Mouse (Mus musculus): Measurements from ENCODE around the gene Nipal1. TPM values are rescaled to one million over a fixed set of nuclear protein-coding genes. Genes with fewer than 3 reads are reported as not detected.

Nipal1 gene
- polyA plus RNA-seq, 1 experiment from 2014 or later: 7.1 TPM

DNA sequence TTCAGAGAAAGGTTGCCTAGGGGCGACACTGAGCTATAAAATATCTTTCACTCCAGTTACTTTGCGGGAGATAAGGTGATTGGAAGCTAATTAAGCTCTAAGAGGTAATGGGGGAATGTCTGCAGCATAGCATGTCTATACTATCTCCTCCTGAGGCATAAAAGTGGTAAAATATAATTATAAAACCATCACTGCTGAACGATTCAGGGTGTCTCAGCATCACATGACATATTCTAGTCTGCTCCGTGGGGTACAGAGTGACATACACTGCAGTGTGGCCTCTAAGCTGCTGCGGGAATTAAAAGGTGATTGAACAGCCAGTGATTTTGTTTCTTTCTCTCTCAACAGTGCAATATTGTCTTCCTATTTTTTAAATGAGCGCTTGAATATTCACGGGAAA is 18.8 kb downstream of the Nipal1 start:
- Histone ChIP-seq H3K27ac (no peak overlapping the region), H3K4me1 (replicated peaks) (peaks cover 10% of the 10 kb centered on the region), H3K27me3 (no peaks in the 10 kb centered on the region), H3K9me3 (replicated peaks) (no peaks in the 10 kb centered on the region), H3K4me3 (replicated peaks) (no peak overlapping the region), H3K4me2 (no peak overlapping the region), H3K9ac (no peak overlapping the region), H3K36me3 (no peaks in the 10 kb centered on the region)
- WGBS (ENCODE audit: insufficient replicate concordance): 62% methylated on average over 7 of the region's 7 CpGs
- ATAC-seq (ENCODE audit: low read depth) (no peak), DNase-seq (no peak)

GRCm38 (mm10) chr5:72668351-72668750 is 20.8 kb downstream of the Nipal1 start:
- Histone ChIP-seq H3K36me3 (no peaks in the 10 kb centered on the region), H3K9me3 (replicated peaks) (no peaks in the 10 kb centered on the region), H3K4me1 (replicated peaks) (0 out of 2 replicates have a peak, but pooled peaks cover 7% of the 10 kb centered on the region), H3K9ac (no peak overlapping the region), H3K27ac (no peak overlapping the region), H3K4me3 (replicated peaks) (no peak overlapping the region), H3K27me3 (no peaks in the 10 kb centered on the region), H3K4me2 (no peak overlapping the region)
- DNase-seq (no peak), ATAC-seq (ENCODE audit: low read depth) (no peak)
- 65% methylated on average over 9 of the region's 9 CpGs for WGBS (ENCODE audit: insufficient replicate concordance)

DNA sequence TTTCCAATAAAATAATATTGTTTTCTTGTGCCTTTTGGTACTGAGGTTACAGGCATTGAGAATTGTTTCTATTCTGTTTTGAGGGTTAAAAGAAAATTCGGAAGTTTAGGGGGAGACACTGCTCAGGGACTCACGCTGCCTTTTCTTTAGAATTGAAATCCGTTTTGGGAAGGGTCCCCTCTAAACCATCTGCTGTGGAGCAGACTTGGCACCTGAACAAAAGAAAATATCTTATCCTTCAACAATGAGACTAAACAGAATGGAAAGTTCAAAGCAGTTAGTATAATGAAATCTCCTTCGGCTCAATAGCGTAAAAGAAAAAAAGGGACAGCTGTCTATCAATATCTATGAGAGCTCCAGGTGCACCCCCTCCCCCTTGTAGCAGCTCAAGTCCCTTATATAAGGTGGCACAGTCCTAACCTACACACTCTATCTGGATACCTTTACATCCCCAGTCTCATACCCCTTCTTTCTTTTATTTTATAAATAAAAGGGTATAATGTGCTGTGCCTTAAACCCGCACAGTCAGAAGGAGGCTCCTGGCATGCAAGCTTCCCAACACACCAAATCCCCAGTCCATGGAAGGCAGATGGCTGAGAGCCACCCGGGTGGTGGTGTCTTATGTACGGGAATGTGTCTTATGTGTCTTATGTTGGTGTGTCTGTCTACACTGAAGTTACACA is 23.6 kb downstream of the Nipal1 start:
- Histone ChIP-seq H3K9ac (no peak overlapping the region), H3K9me3 (replicated peaks) (no peaks in the 10 kb centered on the region), H3K4me2 (no peak overlapping the region), H3K27me3 (no peaks in the 10 kb centered on the region), H3K4me3 (replicated peaks) (no peak overlapping the region), H3K4me1 (replicated peaks) (no peaks in the 10 kb centered on the region), H3K36me3 (no peaks in the 10 kb centered on the region), H3K27ac (no peak overlapping the region)
- DNase-seq (no peak), ATAC-seq (ENCODE audit: low read depth) (no peak)
- WGBS (ENCODE audit: insufficient replicate concordance): 65% methylated on average over 8 of the region's 8 CpGs

- ATAC-seq (ENCODE audit: low read depth) (no peak), DNase-seq (no peak)
- Histone ChIP-seq H3K4me2 (no peak overlapping the region), H3K27me3 (no peaks in the 10 kb centered on the region), H3K9me3 (replicated peaks) (no peaks in the 10 kb centered on the region), H3K27ac (no peak overlapping the region), H3K4me1 (replicated peaks) (no peaks in the 10 kb centered on the region), H3K4me3 (replicated peaks) (no peak overlapping the region), H3K9ac (no peak overlapping the region), H3K36me3 (no peaks in the 10 kb centered on the region)
- 62% methylated on average over 9 of the region's 9 CpGs for WGBS (ENCODE audit: insufficient replicate concordance)
Measured at GRCm38 (mm10) chr5:72674994-72675542, 27.5 kb downstream of the Nipal1 start.

DNA sequence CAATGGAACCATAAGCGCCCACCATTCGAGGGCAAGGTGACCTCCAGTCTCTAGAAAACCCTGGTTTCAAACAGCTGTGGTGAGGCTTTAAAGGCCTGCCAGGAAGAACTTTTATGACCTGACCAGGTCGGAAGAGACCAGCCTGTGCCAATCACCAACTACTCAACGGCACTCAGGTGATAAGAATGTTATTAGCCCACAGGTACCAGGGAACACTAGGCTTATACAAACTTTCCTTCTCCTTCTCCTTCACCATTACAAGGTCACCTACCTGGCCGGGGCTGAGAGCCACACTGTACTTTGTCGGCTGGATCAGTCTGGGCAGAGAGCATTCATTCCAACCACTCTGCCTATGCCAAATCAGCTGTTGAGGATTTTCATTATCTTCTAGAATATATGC is 33.9 kb downstream of the Nipal1 start:
- H3K4me2 ChIP-seq: no peak overlapping the region
- DNase-seq (no peak), ATAC-seq (ENCODE audit: low read depth) (no peak)
- 56% methylated on average over 6 of the region's 6 CpGs for WGBS (ENCODE audit: insufficient replicate concordance)
- H3K4me1 ChIP-seq (replicated peaks): no peaks in the 10 kb centered on the region
- H3K27me3 ChIP-seq: no peaks in the 10 kb centered on the region
- H3K9ac ChIP-seq: no peak overlapping the region
- no peak overlapping the region for H3K4me3 ChIP-seq (replicated peaks)
- no peaks in the 10 kb centered on the region; the same call in 1 of the 2 replicates for H3K9me3 ChIP-seq (replicated peaks)
- H3K27ac ChIP-seq: no peak overlapping the region
- no peaks in the 10 kb centered on the region for H3K36me3 ChIP-seq

DNA sequence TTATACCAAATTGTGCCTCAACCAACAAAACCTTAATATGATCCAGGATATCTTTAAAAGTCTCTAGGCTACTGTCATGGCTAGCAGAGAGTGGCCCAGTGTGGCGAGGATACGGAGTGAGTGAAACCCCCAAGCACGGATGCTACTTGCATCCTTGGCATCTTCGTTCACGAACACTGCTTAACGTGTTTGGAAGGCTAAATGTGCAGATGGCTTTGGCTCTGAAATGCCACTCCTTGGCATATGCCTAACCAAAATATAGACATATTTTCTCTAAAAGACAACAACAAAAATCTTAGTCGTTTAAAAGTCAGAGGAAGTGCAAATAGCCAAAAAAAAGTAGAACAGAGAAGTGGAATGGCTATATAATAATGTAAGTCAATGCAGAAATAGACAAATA is 42.0 kb downstream of the Nipal1 start:
- no peak for ATAC-seq (ENCODE audit: low read depth)
- no peaks in the 10 kb centered on the region for H3K9me3 ChIP-seq (replicated peaks)
- no peak overlapping the region for H3K27ac ChIP-seq
- WGBS (ENCODE audit: insufficient replicate concordance): 82% methylated on average over 7 of the region's 7 CpGs
- no peaks in the 10 kb centered on the region for H3K36me3 ChIP-seq
- no peak overlapping the region for H3K4me2 ChIP-seq
- no peaks in the 10 kb centered on the region for H3K27me3 ChIP-seq
- H3K4me3 ChIP-seq (replicated peaks): no peak overlapping the region
- DNase-seq: no peak
- no peak overlapping the region for H3K9ac ChIP-seq
- no peaks in the 10 kb centered on the region for H3K4me1 ChIP-seq (replicated peaks)

DNA sequence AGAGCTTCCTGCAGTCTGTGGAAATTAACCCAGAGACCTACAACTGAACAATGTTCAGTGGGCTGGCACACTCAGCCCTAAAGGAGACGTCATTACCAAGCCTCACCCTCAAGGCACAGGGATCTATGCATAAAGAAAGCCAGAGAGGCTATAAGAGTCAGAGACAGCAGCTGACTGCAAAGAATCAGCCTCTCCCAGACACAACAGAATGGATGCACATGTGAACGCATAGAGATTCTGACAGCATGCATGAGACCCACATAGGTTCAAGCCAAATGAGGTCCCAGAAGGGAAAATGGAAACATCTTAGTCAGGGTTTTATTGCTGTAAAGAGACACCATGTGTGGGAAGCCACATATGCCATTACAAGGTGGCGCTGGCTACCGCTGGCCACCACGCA is 42.9 kb downstream of the Nipal1 start:
- H3K4me3 ChIP-seq (replicated peaks): no peak overlapping the region
- no peaks in the 10 kb centered on the region for H3K9me3 ChIP-seq (replicated peaks)
- no peak overlapping the region for H3K4me2 ChIP-seq
- no peaks in the 10 kb centered on the region for H3K4me1 ChIP-seq (replicated peaks)
- ATAC-seq (ENCODE audit: low read depth) (no peak), DNase-seq (no peak)
- 78% methylated on average over 5 of the region's 5 CpGs for WGBS (ENCODE audit: insufficient replicate concordance)
- H3K27me3 ChIP-seq: no peaks in the 10 kb centered on the region
- no peak overlapping the region for H3K9ac ChIP-seq
- no peak overlapping the region for H3K27ac ChIP-seq
- no peaks in the 10 kb centered on the region for H3K36me3 ChIP-seq

GRCm38 (mm10) chr5:72694684-72695083 is 47.1 kb downstream of the Nipal1 start:
- ATAC-seq (ENCODE audit: low read depth) (no peak), DNase-seq (no peak)
- H3K9me3 ChIP-seq (replicated peaks): no peaks in the 10 kb centered on the region
- no peak overlapping the region for H3K4me2 ChIP-seq
- 69% methylated on average over 2 of the region's 2 CpGs for WGBS (ENCODE audit: insufficient replicate concordance)
- no peaks in the 10 kb centered on the region for H3K4me1 ChIP-seq (replicated peaks)
- no peaks in the 10 kb centered on the region for H3K27me3 ChIP-seq
- H3K4me3 ChIP-seq (replicated peaks): no peak overlapping the region
- H3K27ac ChIP-seq: no peak overlapping the region
- no peak overlapping the region for H3K9ac ChIP-seq
- H3K36me3 ChIP-seq: no peaks in the 10 kb centered on the region

DNA sequence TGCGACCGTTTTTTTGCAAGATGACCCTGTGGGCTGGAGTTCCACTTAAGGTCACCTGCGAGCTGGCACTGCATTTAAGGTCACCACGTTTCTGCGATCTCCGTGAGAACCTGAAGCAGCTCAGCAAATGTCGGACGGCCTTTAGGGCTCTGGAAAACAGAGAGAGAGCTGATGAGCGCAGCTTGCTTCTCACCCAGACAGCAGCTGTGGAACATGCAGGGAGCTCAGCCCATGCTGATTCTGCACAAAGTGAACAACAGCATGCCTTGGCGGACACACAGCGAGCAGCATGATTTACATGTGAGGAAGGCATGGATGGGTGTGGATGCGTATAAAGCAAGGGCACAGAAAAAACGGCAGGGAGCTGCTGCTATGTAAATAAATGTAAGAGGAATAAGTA is 48.9 kb downstream of the Nipal1 start:
- no peaks in the 10 kb centered on the region for H3K4me1 ChIP-seq (replicated peaks)
- no peak for DNase-seq
- H3K4me2 ChIP-seq: no peak overlapping the region
- H3K27me3 ChIP-seq: no peaks in the 10 kb centered on the region
- no peaks in the 10 kb centered on the region for H3K36me3 ChIP-seq
- 62% methylated on average over 13 of the region's 13 CpGs for WGBS (ENCODE audit: insufficient replicate concordance)
- H3K27ac ChIP-seq: no peak overlapping the region
- H3K9ac ChIP-seq: no peak overlapping the region
- no peak overlapping the region for H3K4me3 ChIP-seq (replicated peaks)
- H3K9me3 ChIP-seq (replicated peaks): no peaks in the 10 kb centered on the region
- no peak for ATAC-seq (ENCODE audit: low read depth)

GRCm38 (mm10) chr5:72698343-72698742 is 50.7 kb downstream of the Nipal1 start:
- no peak for ATAC-seq (ENCODE audit: low read depth)
- Histone ChIP-seq H3K27ac (no peak overlapping the region), H3K9ac (no peak overlapping the region), H3K27me3 (no peaks in the 10 kb centered on the region), H3K4me3 (replicated peaks) (no peak overlapping the region), H3K4me2 (no peak overlapping the region), H3K9me3 (replicated peaks) (no peaks in the 10 kb centered on the region), H3K4me1 (replicated peaks) (no peaks in the 10 kb centered on the region), H3K36me3 (no peaks in the 10 kb centered on the region)
- no peak for DNase-seq
- 59% methylated on average over 3 of the region's 3 CpGs for WGBS (ENCODE audit: insufficient replicate concordance)

GRCm38 (mm10) chr5:72698818-72699499 is 51.4 kb downstream of the Nipal1 start:
- ATAC-seq (ENCODE audit: low read depth) (no peak), DNase-seq (no peak)
- no peak overlapping the region for H3K9ac ChIP-seq
- H3K4me2 ChIP-seq: no peak overlapping the region
- no peak overlapping the region for H3K4me3 ChIP-seq (replicated peaks)
- H3K27me3 ChIP-seq: no peaks in the 10 kb centered on the region
- H3K27ac ChIP-seq: no peak overlapping the region
- no peaks in the 10 kb centered on the region for H3K4me1 ChIP-seq (replicated peaks)
- WGBS (ENCODE audit: insufficient replicate concordance): 71% methylated on average over 7 of the region's 7 CpGs
- H3K9me3 ChIP-seq (replicated peaks): no peaks in the 10 kb centered on the region
- no peaks in the 10 kb centered on the region for H3K36me3 ChIP-seq

GRCm38 (mm10) chr5:72699500-72699818 is 51.9 kb downstream of the Nipal1 start:
- H3K9ac ChIP-seq: no peak overlapping the region
- no peaks in the 10 kb centered on the region for H3K36me3 ChIP-seq
- no peak overlapping the region for H3K4me2 ChIP-seq
- H3K27me3 ChIP-seq: no peaks in the 10 kb centered on the region
- H3K4me3 ChIP-seq (replicated peaks): no peak overlapping the region
- ATAC-seq (ENCODE audit: low read depth) (no peak), DNase-seq (no peak)
- H3K4me1 ChIP-seq (replicated peaks): no peaks in the 10 kb centered on the region
- WGBS (ENCODE audit: insufficient replicate concordance): 60% methylated on average over 2 of the region's 2 CpGs
- H3K9me3 ChIP-seq (replicated peaks): no peaks in the 10 kb centered on the region
- no peak overlapping the region for H3K27ac ChIP-seq

Measured in liver, embryonic 13.5 days (tissue).